Mouse (Mus musculus) MN1 (cell line): Measurements from ENCODE around the gene Ppfia1.
A peak's percentile ranks its signal among the peaks of the same experiment; 100 is the strongest.

Experiments used
- DNase-seq: peaks from one replicate; pipeline ENCODE4 v3.0.0-alpha.2; 2016; ENCODE audit warnings: low spot score

The Ppfia1 gene

DNA sequence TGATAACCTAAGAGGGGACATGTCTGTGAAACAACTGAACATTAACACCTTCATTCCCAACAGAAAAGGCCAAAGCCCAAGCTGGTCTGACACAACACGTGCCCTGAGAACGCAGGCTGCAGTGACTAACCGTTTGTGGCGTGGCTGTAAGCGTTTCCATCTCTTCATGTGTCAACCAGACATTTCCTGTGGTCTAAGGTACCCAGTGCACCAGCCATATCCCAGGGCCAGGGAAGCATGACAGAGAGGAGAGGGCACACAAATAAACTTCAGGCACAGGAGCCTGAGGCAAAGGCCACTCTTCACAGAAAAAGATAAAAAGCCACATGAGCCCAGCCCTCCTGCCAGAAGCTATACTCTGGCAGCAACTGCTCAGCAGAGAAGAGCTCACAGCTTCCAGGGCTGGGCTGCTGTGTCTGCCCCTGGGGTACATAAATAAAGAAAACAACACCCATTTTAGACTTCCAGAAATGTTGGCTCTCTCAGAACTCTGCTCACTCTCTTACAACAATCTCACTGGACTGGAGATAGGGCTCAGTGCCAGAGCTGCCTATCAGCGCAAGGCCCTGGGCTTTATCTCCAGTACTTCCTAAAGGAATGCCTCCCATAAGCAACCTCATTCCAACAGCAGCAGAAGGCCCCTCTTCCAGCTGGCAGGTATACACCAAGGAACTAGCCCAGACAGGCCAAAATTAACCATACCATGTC, 64.3 kb downstream of the Ppfia1 start:
- no peak for DNase-seq

GRCm38 (mm10) chr7:144480314-144480713, 73.2 kb downstream of the Ppfia1 start:
- DNase-seq = no peak

GRCm38 (mm10) chr7:144479569-144479968, 74.0 kb downstream of the Ppfia1 start:
- no peak for DNase-seq

DNA sequence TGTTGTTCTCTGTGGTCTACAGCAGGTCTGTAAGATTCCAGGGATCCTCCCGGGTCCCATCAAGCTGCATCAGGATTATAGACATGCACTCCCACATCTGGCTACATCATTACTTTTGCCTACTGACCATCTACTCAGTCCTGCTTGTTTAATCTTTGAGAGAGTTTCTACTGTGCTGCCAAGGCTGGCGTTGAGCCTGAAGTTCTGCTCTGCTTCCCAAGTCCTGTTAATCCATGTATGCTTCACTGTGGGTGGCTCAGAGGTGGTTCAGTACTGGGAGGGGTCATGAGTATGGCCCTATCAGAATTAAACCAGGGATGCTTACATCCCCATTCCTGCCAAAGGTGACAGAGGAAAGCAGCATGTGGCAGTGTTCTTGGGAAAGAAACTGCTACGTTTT, 77.8 kb downstream of the Ppfia1 start:
- DNase-seq = no peak

GRCm38 (mm10) chr7:144473486-144473885, 80.0 kb downstream of the Ppfia1 start:
- DNase-seq = no peak

- no peak for DNase-seq
Observed at GRCm38 (mm10) chr7:144471103-144471502, 82.4 kb downstream of the Ppfia1 start.

DNA sequence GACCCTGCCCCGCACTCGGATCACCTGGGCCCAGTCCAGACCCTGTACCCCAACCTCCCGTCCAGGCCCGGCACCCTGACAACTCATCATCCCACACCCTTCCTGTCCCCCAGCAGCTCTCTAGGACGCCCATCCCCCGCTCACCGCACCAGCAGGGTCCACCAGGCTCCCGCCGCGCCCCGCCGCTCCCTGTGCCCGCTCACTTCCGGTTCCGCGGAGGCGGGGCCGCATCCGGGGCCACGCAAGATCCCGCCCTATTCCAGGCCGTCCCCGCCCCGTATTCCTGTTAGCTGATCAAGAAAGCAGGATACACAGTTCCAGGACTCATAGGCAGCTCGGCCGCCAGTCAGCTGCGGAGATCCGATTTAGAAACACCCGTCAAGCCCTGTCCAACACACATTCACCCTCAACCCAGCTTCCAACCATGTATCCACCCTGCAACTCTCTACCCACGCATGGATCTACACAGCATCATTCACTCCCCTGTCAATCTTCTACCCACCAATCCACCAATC, 82.9 kb downstream of the Ppfia1 start, which contains the start of gene Cttn:
Gene Cttn (minus strand): TSS at position 465 of the 515 bp plus-strand sequence.
- peak; percentile 90 for DNase-seq

- DNase-seq = peak; percentile 31
Observed at GRCm38 (mm10) chr7:144469908-144470544, 83.5 kb downstream of the Ppfia1 start.

DNA sequence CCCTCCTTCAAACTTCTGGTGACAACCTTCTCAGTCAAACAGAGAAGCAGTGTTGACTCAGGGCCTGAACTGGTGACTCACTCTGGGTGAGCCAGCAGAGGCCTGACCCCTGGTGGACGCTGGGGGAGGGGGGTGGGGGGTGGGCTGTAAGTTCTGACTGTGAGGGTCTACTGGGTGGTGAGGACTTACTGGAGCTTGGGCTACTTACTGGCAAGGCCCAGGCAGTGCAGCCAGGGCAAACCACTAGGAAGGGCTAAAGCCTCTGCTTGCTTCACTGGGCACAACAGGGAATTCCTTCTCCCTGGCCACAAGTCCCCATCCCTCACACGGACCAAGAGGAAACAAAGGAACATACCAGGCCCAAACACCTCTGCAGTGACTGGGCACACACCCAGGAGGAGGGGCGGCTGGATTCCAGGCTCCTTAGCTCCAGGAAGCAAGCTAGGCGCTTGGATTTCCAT, 84.3 kb downstream of the Ppfia1 start:
- DNase-seq = peak; percentile 75

DNA sequence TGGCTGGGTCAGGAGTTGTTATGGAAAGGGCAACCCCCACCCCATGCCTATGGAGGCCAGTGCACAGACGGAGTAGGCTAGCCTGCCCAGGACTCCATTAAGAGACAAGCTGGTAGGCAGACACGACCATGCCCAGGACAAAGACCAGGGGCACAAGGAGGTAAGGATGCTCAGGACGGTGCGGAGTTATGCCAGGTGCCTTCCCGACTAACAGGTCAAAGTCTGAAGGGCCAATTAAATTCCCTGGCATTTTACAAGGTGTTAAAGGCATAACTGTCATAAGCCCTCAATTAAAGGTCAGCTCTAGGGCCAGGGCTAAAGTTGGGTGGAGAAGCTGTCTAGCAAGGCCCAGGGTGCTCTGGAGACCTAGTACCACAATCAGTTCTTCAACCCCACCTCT, 84.8 kb downstream of the Ppfia1 start:
- no peak for DNase-seq

GRCm38 (mm10) chr7:144462577-144462976, 91.0 kb downstream of the Ppfia1 start:
- DNase-seq = no peak

DNA sequence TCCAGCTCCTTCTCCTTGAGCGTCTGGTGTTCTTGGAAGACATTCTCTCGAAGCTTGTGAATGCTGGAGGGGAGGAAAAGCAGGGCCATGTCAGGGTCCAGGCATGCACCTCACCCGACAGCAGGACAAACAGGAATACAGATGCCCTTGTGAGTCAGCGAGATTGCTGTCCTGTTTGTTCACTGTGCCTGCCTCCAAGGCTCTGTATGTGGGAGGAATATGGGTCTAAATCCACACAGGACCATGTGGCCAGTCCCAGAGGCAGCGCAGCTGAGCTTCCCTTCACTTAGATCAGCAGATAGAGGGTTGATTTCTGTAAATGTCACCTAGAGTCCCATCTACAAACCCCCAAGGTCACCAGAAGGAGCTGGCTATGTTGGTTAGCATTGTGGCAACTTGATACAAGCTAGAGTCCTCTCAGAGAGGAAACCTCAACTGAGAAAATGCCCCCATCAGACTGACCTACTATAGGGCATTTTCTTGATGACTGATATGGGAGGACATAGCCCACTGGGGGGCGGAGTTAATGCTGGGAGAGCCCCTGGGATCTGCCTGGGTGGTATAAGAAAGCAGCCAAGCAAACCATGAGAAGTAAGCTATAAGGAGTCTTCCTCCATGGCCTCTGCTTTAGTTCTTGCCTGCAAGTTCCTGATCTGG, 92.2 kb downstream of the Ppfia1 start:
- peak; percentile 27 for DNase-seq

GRCm38 (mm10) chr7:144458881-144459280, 94.6 kb downstream of the Ppfia1 start:
- no peak for DNase-seq

DNA sequence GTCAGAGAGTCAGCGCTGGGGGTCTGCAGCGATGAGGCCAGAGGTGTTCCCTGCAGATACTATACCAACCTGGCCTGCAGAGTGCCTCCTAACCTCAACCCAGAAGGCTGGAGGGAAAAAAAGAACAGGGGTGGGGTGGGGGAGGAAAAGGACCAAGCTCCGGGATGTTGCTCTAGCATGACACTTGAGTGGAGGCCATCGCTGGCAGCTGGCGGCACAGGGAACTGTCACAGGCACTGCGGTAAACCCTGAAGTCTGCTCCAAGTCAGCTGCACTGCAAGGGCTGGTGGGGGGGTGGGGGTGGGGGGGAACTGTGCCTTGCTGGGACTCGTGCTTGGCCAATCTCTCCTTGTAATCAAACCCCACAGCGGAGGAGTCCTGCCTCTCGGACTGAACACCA, 102.9 kb downstream of the Ppfia1 start:
- no peak for DNase-seq

- peak; percentile 92 for DNase-seq
Observed at GRCm38 (mm10) chr7:144449637-144450570, 103.6 kb downstream of the Ppfia1 start.

GRCm38 (mm10) chr7:144448186-144448585, 105.3 kb downstream of the Ppfia1 start:
- DNase-seq = peak; percentile 64

GRCm38 (mm10) chr7:144447146-144447545, 106.4 kb downstream of the Ppfia1 start:
- no peak for DNase-seq

DNA sequence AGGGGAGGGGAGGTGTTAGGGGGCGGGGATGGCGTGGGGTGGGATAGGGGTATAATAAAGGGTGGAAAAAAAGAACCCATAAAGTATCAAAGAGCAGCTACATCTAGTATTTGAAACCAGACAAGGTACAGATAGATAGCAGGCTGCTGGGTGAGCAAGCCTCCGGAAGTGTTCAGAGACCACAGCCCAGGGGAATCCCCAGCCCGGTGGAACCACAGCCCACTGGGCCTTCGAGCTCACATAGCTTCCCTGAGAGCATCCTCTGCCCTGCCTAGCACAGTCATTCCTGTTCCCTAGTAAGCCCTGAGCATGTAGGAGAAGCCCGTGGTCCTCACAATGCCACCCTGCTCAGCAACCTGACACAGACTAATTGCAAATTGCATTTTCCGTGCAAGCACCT, 108.7 kb downstream of the Ppfia1 start:
- no peak for DNase-seq

DNA sequence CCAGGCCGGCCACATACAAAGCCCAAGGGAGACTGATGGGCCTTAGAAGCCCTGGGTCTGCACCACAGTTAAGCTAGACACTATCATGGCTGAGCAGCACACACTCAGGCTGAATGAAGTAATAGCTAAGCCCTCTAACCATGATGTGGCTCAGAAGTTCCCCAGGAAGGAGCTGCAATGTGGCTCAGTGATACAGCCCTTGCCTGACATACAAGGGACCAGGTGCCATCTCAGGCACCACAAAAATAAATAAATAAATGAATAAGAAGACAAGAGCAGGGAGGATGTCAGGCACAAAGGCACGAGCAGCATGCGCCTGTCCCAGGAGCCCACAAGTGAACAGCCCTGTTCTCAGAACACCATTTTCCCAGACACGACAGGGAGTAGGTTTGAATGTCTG, 111.6 kb downstream of the Ppfia1 start:
- DNase-seq = no peak

- no peak for DNase-seq
Observed at GRCm38 (mm10) chr7:144441466-144441865, 112.1 kb downstream of the Ppfia1 start.

- DNase-seq = no peak
Observed at GRCm38 (mm10) chr7:144438811-144439210, 114.7 kb downstream of the Ppfia1 start.

DNA sequence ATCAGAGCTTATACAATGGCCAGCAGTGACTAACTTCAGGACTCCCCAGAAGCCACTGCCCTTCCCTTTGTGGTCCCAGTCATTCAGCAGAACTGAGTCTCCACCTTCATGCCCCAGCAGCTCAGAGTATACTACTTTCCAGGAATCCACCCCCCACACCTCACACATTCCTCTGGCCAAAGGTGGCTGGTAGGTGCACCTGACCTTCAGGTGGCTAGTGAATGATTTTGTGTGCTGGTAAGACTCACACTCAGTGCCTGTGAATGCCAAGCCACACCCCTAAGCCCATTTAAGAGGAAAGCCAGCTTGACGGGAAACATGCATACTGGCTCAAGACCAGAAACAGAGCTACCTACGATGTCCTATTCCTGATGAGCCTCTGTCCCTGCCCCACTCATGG, 120.6 kb downstream of the Ppfia1 start:
- DNase-seq = no peak
